Mouse (Mus musculus): Measurements from ENCODE around the gene Kyat3. TPM values are rescaled to one million over a fixed set of nuclear protein-coding genes. Genes with fewer than 3 reads are reported as not detected.
"Not testable (repeated sequence)": the region's sequence is repeated elsewhere in the genome, so short reads cannot be mapped to it uniquely, and the experiment has no call there.

The Kyat3 gene
- total and polyA plus RNA-seq, 3 experiments = 11.7 to 25.6 TPM; not detected in 1

- no peaks in the 10 kb centered on the region for H3K79me2 ChIP-seq (ENCODE audit: control insufficient read depth, insufficient read depth, low read length, poor library complexity)
- H3K36me3 ChIP-seq (ENCODE audit: control insufficient read depth in 1 of 2, insufficient read depth in 2 of 2, low read length in 2 of 2) = peaks cover 0 to 3% of the 10 kb centered on the region in 2 experiments; a peak in 2 of 4 replicates
- H3K9me3 ChIP-seq (replicated peaks; ENCODE audit: insufficient read depth, low read length) = no peaks in the 10 kb centered on the region
- no peaks in the 10 kb centered on the region for H3K27me3 ChIP-seq (ENCODE audit: control insufficient read depth in 1 of 2, insufficient read depth in 2 of 2, low read length in 2 of 2)
- no peak for TF ChIP-seq EP300 (IDR thresholded peaks at IDR 0.05; ENCODE audit: low read depth in 1 of 2, low read length in 2 of 2)
- peak; percentile 73 for TF ChIP-seq RAD21 (IDR thresholded peaks at IDR 0.05; ENCODE audit: low read depth, low read length)
- peak; percentile 54; the same call in 1 of the 2 replicates for TF ChIP-seq GATA1 (IDR thresholded peaks at IDR 0.05; ENCODE audit: low read depth, low read length)
- TF ChIP-seq UBTF (IDR thresholded peaks at IDR 0.05; ENCODE audit: borderline replicate concordance, insufficient read depth, low read depth, low read length) = no peak
- TF ChIP-seq ZMIZ1 (IDR thresholded peaks at IDR 0.05; ENCODE audit: low read depth, low read length) = no peak
- TF ChIP-seq CTCF (IDR thresholded peaks at IDR 0.05 in 2 of 3, conservative IDR thresholded peaks at IDR 0.05 in 1 of 3; ENCODE audit: control insufficient read depth in 1 of 3, insufficient read depth in 1 of 3, low read depth in 2 of 3, low read length in 3 of 3, poor library complexity in 1 of 3, severe bottlenecking in 1 of 3) = peak; percentile 68 to 82 (median 81)
- no peak for TF ChIP-seq MYB (IDR thresholded peaks at IDR 0.05; ENCODE audit: low read depth, low read length)
- TF ChIP-seq SMC3 (IDR thresholded peaks at IDR 0.05; ENCODE audit: low read depth, low read length) = peak; percentile 56
- no peak overlapping the region for H3K27ac ChIP-seq (ENCODE audit: control insufficient read depth, low read depth, low read length)
- peak; percentile 68 for DNase-seq (ENCODE audit: low read depth, low spot score)
- H3K4me3 ChIP-seq (ENCODE audit: control insufficient read depth in 1 of 2, insufficient read depth in 1 of 2, low read depth in 2 of 2, low read length in 2 of 2) = no peak overlapping the region
- H3K4me1 ChIP-seq (ENCODE audit: control insufficient read depth in 1 of 2, insufficient read depth in 2 of 2, low read length in 2 of 2) = peaks cover 0 to 4% of the 10 kb centered on the region in 2 experiments; a peak in 1 of 4 replicates
- no peak overlapping the region for H3K9ac ChIP-seq (ENCODE audit: control insufficient read depth, low read depth, low read length, poor library complexity, severe bottlenecking)
These were observed 8.1 kb downstream of the Kyat3 start for GRCm38 (mm10) chr3:142708849-142709419.

- Histone ChIP-seq H3K27ac (ENCODE audit: control insufficient read depth, low read depth, low read length) (no peak overlapping the region), H3K4me1 (ENCODE audit: control insufficient read depth in 1 of 2, insufficient read depth in 2 of 2, low read length in 2 of 2) (peaks cover 0 to 4% of the 10 kb centered on the region in 2 experiments; a peak in 1 of 4 replicates), H3K9ac (ENCODE audit: control insufficient read depth, low read depth, low read length, poor library complexity, severe bottlenecking) (no peak overlapping the region), H3K4me3 (ENCODE audit: control insufficient read depth in 1 of 2, insufficient read depth in 1 of 2, low read depth in 2 of 2, low read length in 2 of 2) (no peak overlapping the region), H3K36me3 (ENCODE audit: control insufficient read depth in 1 of 2, insufficient read depth in 2 of 2, low read length in 2 of 2) (peaks cover 0 to 3% of the 10 kb centered on the region in 2 experiments; a peak in 2 of 4 replicates), H3K27me3 (ENCODE audit: control insufficient read depth in 1 of 2, insufficient read depth in 2 of 2, low read length in 2 of 2) (no peaks in the 10 kb centered on the region), H3K9me3 (replicated peaks; ENCODE audit: insufficient read depth, low read length) (no peaks in the 10 kb centered on the region), H3K79me2 (ENCODE audit: control insufficient read depth, insufficient read depth, low read length, poor library complexity) (no peaks in the 10 kb centered on the region)
- peak; percentile 50 for DNase-seq (ENCODE audit: low read depth, low spot score)
- TF ChIP-seq JUND (IDR thresholded peaks at IDR 0.05; ENCODE audit: low read depth, low read length) = no peak
- TF ChIP-seq EP300 (IDR thresholded peaks at IDR 0.05; ENCODE audit: low read depth in 1 of 2, low read length in 2 of 2) = 0 out of 4 replicates have a peak, but pooled peaks of 1 of the 2 experiments have one; percentile 11
- peak; percentile 72 for TF ChIP-seq GATA1 (IDR thresholded peaks at IDR 0.05; ENCODE audit: low read depth, low read length)
- TF ChIP-seq SMC3 (IDR thresholded peaks at IDR 0.05; ENCODE audit: low read depth, low read length) = peak; percentile 48
- no peak for TF ChIP-seq MAZ (IDR thresholded peaks at IDR 0.05; ENCODE audit: low read depth, low read length)
- TF ChIP-seq CTCF (IDR thresholded peaks at IDR 0.05 in 2 of 3, conservative IDR thresholded peaks at IDR 0.05 in 1 of 3; ENCODE audit: control insufficient read depth in 1 of 3, insufficient read depth in 1 of 3, low read depth in 2 of 3, low read length in 3 of 3, poor library complexity in 1 of 3, severe bottlenecking in 1 of 3) = peak; percentile 32 to 61 (median 58)
- TF ChIP-seq RAD21 (IDR thresholded peaks at IDR 0.05; ENCODE audit: low read depth, low read length) = no peak; the same call in none of the 2 replicates
These were observed 9.6 kb downstream of the Kyat3 start for GRCm38 (mm10) chr3:142710360-142711007.

GRCm38 (mm10) chr3:142711372-142711771 lies 10.5 kb downstream of the Kyat3 start:
- H3K9ac ChIP-seq (ENCODE audit: control insufficient read depth, low read depth, low read length, poor library complexity, severe bottlenecking) = no peak overlapping the region
- no peak overlapping the region for H3K4me3 ChIP-seq (ENCODE audit: control insufficient read depth in 1 of 2, insufficient read depth in 1 of 2, low read depth in 2 of 2, low read length in 2 of 2)
- H3K27me3 ChIP-seq (ENCODE audit: control insufficient read depth in 1 of 2, insufficient read depth in 2 of 2, low read length in 2 of 2) = no peaks in the 10 kb centered on the region
- H3K4me1 ChIP-seq (ENCODE audit: control insufficient read depth in 1 of 2, insufficient read depth in 2 of 2, low read length in 2 of 2) = peaks cover 0 to 4% of the 10 kb centered on the region in 2 experiments; a peak in 1 of 4 replicates
- no peak for DNase-seq (ENCODE audit: low read depth, low spot score)
- TF ChIP-seq ZC3H11A (IDR thresholded peaks at IDR 0.05; ENCODE audit: low read depth, low read length) (no peak), USF1 (IDR thresholded peaks at IDR 0.05; ENCODE audit: low read depth, low read length) (no peak), ZKSCAN1 (IDR thresholded peaks at IDR 0.05; ENCODE audit: low read depth, low read length) (no peak), MXI1 (IDR thresholded peaks at IDR 0.05; ENCODE audit: low read depth, low read length) (no peak), CHD2 (IDR thresholded peaks at IDR 0.05; ENCODE audit: low read length) (no peak)
- H3K79me2 ChIP-seq (ENCODE audit: control insufficient read depth, insufficient read depth, low read length, poor library complexity) = no peaks in the 10 kb centered on the region
- no peak overlapping the region for H3K27ac ChIP-seq (ENCODE audit: control insufficient read depth, low read depth, low read length)
- peaks cover 0 to 3% of the 10 kb centered on the region in 2 experiments; a peak in 2 of 4 replicates for H3K36me3 ChIP-seq (ENCODE audit: control insufficient read depth in 1 of 2, insufficient read depth in 2 of 2, low read length in 2 of 2)
- H3K9me3 ChIP-seq (replicated peaks; ENCODE audit: insufficient read depth, low read length) = no peaks in the 10 kb centered on the region

GRCm38 (mm10) chr3:142712401-142713040 lies 11.7 kb downstream of the Kyat3 start:
- H3K9ac ChIP-seq (ENCODE audit: control insufficient read depth, low read depth, low read length, poor library complexity, severe bottlenecking); H3K27ac ChIP-seq (ENCODE audit: control insufficient read depth, low read depth, low read length); H3K4me3 ChIP-seq (ENCODE audit: control insufficient read depth in 1 of 2, insufficient read depth in 1 of 2, low read depth in 2 of 2, low read length in 2 of 2); H3K36me3 ChIP-seq (ENCODE audit: control insufficient read depth in 1 of 2, insufficient read depth in 2 of 2, low read length in 2 of 2); H3K9me3 ChIP-seq (replicated peaks; ENCODE audit: insufficient read depth, low read length); DNase-seq (ENCODE audit: low read depth, low spot score); H3K27me3 ChIP-seq (ENCODE audit: control insufficient read depth in 1 of 2, insufficient read depth in 2 of 2, low read length in 2 of 2); H3K79me2 ChIP-seq (ENCODE audit: control insufficient read depth, insufficient read depth, low read length, poor library complexity); H3K4me1 ChIP-seq (ENCODE audit: control insufficient read depth in 1 of 2, insufficient read depth in 2 of 2, low read length in 2 of 2): not testable (repeated sequence)

Measured in MEL (cell line).